Mouse (Mus musculus): ENCODE measurements around the gene Zfp988. TPM values are rescaled to one million over a fixed set of nuclear protein-coding genes. Genes with fewer than 3 reads are reported as not detected.
"Not testable (repeated sequence)": the region's sequence is repeated elsewhere in the genome, so short reads cannot be mapped to it uniquely, and the experiment has no call there.

Gene Zfp988
- polyA plus RNA-seq, 1 experiment from 2014 or later = 0.32 TPM

DNA sequence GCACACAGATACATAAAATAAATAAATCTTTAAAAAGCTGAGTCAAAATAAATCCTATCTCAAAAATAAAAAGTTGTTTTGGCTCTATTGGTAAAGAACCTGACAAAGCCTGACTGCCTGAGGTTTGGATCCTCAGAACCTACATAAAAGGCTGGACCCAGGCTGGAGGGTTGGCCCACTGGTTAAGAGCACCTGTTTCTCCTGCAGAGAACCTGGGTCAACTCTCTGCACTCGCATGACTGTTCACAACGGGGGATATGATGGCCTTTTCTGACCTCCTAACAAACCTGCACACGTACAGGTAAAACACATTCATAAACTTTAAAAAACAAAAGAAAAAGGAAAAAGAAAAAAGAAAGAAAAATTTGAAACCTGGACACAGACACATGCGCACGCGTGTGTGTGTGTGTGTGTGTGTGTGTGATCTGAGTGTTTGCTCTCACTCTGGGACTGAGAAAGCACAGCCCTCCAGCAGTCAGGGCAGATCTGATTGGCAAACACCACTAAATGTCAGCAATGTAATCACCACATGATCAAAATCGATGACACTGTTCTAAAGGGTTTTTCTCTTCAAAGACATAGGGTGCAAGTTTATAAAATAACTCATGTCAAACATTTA lies 34.2 kb downstream of the Zfp988 start:
- 74% methylated on average over 7 of the region's 7 CpGs for WGBS
- H3K9ac ChIP-seq (ENCODE audit: low read depth, low read length); H3K4me1 ChIP-seq (ENCODE audit: control insufficient read depth, insufficient read depth, low read length); H3K36me3 ChIP-seq (ENCODE audit: control insufficient read depth, insufficient read depth, low read length); H3K27me3 ChIP-seq (ENCODE audit: control insufficient read depth, insufficient read depth, low read length); H3K4me3 ChIP-seq (ENCODE audit: low read length); ATAC-seq (ENCODE audit: low FRiP score, low TSS enrichment); H3K4me2 ChIP-seq (replicated peaks; ENCODE audit: low read depth, low read length); H3K27ac ChIP-seq (ENCODE audit: low read depth, low read length): not testable (repeated sequence)
- peaks cover 60% of the 10 kb centered on the region for H3K9me3 ChIP-seq (ENCODE audit: control insufficient read depth, low read length)

GRCm38 (mm10) chr4:147340236-147340635 lies 34.8 kb downstream of the Zfp988 start:
- not testable (repeated sequence) for H3K9ac ChIP-seq (ENCODE audit: low read depth, low read length); H3K27ac ChIP-seq (ENCODE audit: low read depth, low read length); H3K4me1 ChIP-seq (ENCODE audit: control insufficient read depth, insufficient read depth, low read length); ATAC-seq (ENCODE audit: low FRiP score, low TSS enrichment); H3K4me2 ChIP-seq (replicated peaks; ENCODE audit: low read depth, low read length); H3K36me3 ChIP-seq (ENCODE audit: control insufficient read depth, insufficient read depth, low read length); H3K27me3 ChIP-seq (ENCODE audit: control insufficient read depth, insufficient read depth, low read length); H3K4me3 ChIP-seq (ENCODE audit: low read length)
- peaks cover 59% of the 10 kb centered on the region for H3K9me3 ChIP-seq (ENCODE audit: control insufficient read depth, low read length)
- WGBS = 65% methylated on average over 3 of the region's 3 CpGs

DNA sequence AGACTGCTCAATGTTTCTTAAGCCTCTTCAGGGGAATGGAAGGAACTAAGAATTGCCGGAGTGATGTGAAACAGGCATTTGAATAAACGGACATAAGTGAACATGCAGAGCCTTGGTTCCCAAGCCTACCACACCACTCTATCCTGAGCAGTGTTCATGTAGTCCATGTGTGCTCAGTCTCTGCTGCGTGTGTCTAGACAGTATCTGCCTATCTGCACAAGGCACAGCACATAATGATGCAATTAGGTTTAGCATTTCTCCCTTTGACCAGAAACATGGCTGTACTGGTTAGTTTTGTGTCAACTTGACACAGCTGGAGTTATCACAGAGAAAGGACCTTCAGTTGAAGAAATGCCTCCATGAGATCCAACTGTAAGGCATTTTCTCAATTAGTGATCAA lies 35.4 kb downstream of the Zfp988 start:
- H3K4me2 ChIP-seq (replicated peaks; ENCODE audit: low read depth, low read length); H3K4me1 ChIP-seq (ENCODE audit: control insufficient read depth, insufficient read depth, low read length): not testable (repeated sequence)
- WGBS = 91% methylated on average over 3 of the region's 3 CpGs

DNA sequence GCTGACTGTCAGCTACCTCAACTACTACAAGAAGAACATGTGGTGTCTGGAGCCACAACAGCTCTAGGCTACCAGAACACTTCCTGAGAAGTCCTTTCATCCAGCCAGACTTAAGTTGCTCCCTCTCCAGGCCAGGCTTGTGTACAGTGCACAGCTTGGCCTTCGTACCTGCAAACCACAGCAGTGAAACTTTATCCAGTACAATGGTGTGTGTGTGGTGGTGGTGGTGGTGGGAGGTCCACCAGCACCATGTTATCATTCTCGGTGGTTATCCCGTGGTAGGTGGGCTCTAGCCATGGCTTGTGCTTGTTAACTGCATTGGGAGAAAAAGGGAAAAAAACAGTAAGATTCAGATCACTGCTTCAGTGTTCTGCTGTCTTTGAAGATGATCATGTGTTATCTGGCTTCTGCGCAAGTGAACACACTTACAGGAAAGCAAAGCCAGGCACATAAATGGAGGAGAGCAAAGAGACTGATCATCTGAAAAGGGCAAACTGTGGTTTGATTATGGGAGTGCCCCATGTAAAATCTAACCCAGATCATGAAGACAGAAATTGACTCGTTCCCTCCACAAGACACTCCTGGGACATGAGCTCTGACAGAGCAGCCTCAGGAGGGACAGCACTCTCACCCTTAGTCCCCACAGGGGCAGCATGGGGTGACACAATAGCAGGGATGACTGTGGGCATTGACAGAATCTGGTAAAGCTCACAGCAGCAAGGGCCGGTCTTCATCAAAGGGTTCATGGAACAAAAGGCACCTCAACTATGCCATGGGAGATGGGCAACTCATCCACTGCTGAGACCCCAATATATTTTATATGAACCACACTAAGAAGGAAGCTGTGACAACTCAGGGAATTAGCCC lies 37.8 kb downstream of the Zfp988 start:
- H3K27me3 ChIP-seq (ENCODE audit: control insufficient read depth, insufficient read depth, low read length); H3K27ac ChIP-seq (ENCODE audit: low read depth, low read length); H3K9ac ChIP-seq (ENCODE audit: low read depth, low read length); H3K36me3 ChIP-seq (ENCODE audit: control insufficient read depth, insufficient read depth, low read length); H3K4me2 ChIP-seq (replicated peaks; ENCODE audit: low read depth, low read length); H3K4me1 ChIP-seq (ENCODE audit: control insufficient read depth, insufficient read depth, low read length); H3K4me3 ChIP-seq (ENCODE audit: low read length): not testable (repeated sequence)
- H3K9me3 ChIP-seq (ENCODE audit: control insufficient read depth, low read length) = peaks cover 38% of the 10 kb centered on the region
- ATAC-seq (ENCODE audit: low FRiP score, low TSS enrichment) = peak; percentile 86
- 84% methylated on average over 6 of the region's 6 CpGs for WGBS

More for the DNA sequence above, 35.4 kb downstream of the Zfp988 start:
- not testable (repeated sequence) for H3K27ac ChIP-seq (ENCODE audit: low read depth, low read length); H3K9ac ChIP-seq (ENCODE audit: low read depth, low read length); H3K36me3 ChIP-seq (ENCODE audit: control insufficient read depth, insufficient read depth, low read length); H3K4me3 ChIP-seq (ENCODE audit: low read length); ATAC-seq (ENCODE audit: low FRiP score, low TSS enrichment); H3K27me3 ChIP-seq (ENCODE audit: control insufficient read depth, insufficient read depth, low read length)
- peaks cover 53% of the 10 kb centered on the region for H3K9me3 ChIP-seq (ENCODE audit: control insufficient read depth, low read length)

- not testable (repeated sequence) for H3K27ac ChIP-seq (ENCODE audit: low read depth, low read length); H3K27me3 ChIP-seq (ENCODE audit: control insufficient read depth, insufficient read depth, low read length); H3K4me2 ChIP-seq (replicated peaks; ENCODE audit: low read depth, low read length); ATAC-seq (ENCODE audit: low FRiP score, low TSS enrichment); H3K4me3 ChIP-seq (ENCODE audit: low read length); H3K4me1 ChIP-seq (ENCODE audit: control insufficient read depth, insufficient read depth, low read length); H3K9ac ChIP-seq (ENCODE audit: low read depth, low read length); H3K36me3 ChIP-seq (ENCODE audit: control insufficient read depth, insufficient read depth, low read length)
- peaks cover 42% of the 10 kb centered on the region for H3K9me3 ChIP-seq (ENCODE audit: control insufficient read depth, low read length)
- WGBS = 85% methylated on average over 2 of the region's 2 CpGs
These were observed 39.6 kb downstream of the Zfp988 start for GRCm38 (mm10) chr4:147345061-147345554.

DNA sequence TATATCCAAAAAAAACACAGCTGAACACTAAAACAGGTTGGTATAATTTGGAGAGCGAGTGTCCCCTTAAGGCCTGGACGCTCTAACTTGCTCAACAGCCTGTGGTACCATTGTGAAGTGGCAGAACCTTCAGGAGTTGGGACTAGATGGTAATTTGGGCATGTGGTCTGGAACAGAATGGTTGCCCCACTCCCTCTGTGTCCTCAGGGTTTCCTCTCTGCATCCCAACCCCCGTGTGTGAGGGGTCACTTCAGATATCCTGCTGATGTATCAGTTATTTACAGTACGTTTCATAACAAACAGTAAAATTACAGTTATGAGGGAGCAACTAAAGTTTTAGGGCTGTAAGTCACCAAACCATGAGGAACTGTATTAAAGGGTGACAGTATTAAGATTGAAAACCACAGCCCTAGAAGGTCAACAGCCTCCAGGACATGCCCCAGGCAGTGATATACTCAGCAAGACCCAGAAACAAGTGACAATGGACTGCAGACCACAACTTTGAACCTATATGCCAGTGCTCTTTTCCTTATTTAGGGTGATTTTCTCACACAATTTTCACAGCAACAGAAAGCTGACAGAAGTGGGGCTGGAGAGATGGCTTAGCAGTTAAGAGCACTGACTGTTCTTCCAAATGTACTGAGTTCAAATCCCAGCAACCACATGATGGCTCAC lies 41.0 kb downstream of the Zfp988 start:
- not testable (repeated sequence) for H3K27me3 ChIP-seq (ENCODE audit: control insufficient read depth, insufficient read depth, low read length); H3K9ac ChIP-seq (ENCODE audit: low read depth, low read length); H3K4me3 ChIP-seq (ENCODE audit: low read length); ATAC-seq (ENCODE audit: low FRiP score, low TSS enrichment); H3K27ac ChIP-seq (ENCODE audit: low read depth, low read length); H3K36me3 ChIP-seq (ENCODE audit: control insufficient read depth, insufficient read depth, low read length); H3K4me2 ChIP-seq (replicated peaks; ENCODE audit: low read depth, low read length); H3K4me1 ChIP-seq (ENCODE audit: control insufficient read depth, insufficient read depth, low read length)
- peaks cover 49% of the 10 kb centered on the region for H3K9me3 ChIP-seq (ENCODE audit: control insufficient read depth, low read length)
- WGBS = 74% methylated on average over 4 of the region's 4 CpGs

DNA sequence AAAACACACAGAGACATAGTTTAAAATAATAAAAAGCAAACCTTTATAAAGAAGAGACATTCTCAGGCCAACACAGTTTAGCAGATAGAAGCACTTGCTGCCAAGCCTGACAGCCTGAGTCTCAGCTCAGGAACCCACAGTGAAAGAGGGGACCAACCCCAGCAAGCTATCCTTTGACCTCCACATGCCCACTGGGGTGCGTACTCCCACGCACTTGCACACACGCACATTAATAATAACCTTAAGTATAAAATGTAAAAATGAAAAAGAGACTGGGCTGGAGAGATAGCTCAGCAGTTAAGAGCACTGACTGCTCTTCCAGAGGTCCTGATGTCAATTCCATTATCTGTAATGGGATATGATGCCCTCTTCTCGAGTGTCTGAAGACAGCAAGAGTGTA lies 41.8 kb downstream of the Zfp988 start:
- H3K4me3 ChIP-seq (ENCODE audit: low read length); H3K4me2 ChIP-seq (replicated peaks; ENCODE audit: low read depth, low read length); ATAC-seq (ENCODE audit: low FRiP score, low TSS enrichment); H3K36me3 ChIP-seq (ENCODE audit: control insufficient read depth, insufficient read depth, low read length); H3K27me3 ChIP-seq (ENCODE audit: control insufficient read depth, insufficient read depth, low read length); H3K4me1 ChIP-seq (ENCODE audit: control insufficient read depth, insufficient read depth, low read length); H3K9ac ChIP-seq (ENCODE audit: low read depth, low read length); H3K27ac ChIP-seq (ENCODE audit: low read depth, low read length): not testable (repeated sequence)
- peaks cover 49% of the 10 kb centered on the region for H3K9me3 ChIP-seq (ENCODE audit: control insufficient read depth, low read length)
- 57% methylated on average over 4 of the region's 4 CpGs for WGBS

GRCm38 (mm10) chr4:147347880-147348279 lies 42.4 kb downstream of the Zfp988 start:
- not testable (repeated sequence) for H3K36me3 ChIP-seq (ENCODE audit: control insufficient read depth, insufficient read depth, low read length); H3K27ac ChIP-seq (ENCODE audit: low read depth, low read length); H3K4me2 ChIP-seq (replicated peaks; ENCODE audit: low read depth, low read length); H3K4me3 ChIP-seq (ENCODE audit: low read length); H3K9ac ChIP-seq (ENCODE audit: low read depth, low read length); ATAC-seq (ENCODE audit: low FRiP score, low TSS enrichment); H3K4me1 ChIP-seq (ENCODE audit: control insufficient read depth, insufficient read depth, low read length); H3K27me3 ChIP-seq (ENCODE audit: control insufficient read depth, insufficient read depth, low read length)
- WGBS = 75% methylated on average over 1 of the region's 3 CpGs
- peaks cover 49% of the 10 kb centered on the region for H3K9me3 ChIP-seq (ENCODE audit: control insufficient read depth, low read length)

DNA sequence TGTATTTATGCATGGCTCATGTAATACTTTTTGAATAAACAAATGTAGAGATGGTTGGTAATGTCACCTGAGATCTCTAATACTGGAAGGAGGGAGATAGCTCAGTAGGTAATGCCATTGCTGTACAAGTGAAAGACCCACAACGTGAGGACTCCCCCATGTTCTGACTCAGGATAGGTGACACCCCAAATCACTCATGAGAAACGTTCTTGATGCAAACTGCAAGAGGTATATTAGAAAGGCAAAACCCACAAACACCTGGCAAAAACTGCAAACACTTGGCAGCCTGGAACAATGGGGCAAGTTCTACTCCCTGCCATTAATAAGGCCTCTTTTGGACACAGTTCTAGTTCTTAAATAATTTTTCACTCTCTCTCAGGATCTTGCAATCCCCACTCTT lies 42.9 kb downstream of the Zfp988 start:
- not testable (repeated sequence) for H3K9ac ChIP-seq (ENCODE audit: low read depth, low read length); H3K36me3 ChIP-seq (ENCODE audit: control insufficient read depth, insufficient read depth, low read length); H3K4me2 ChIP-seq (replicated peaks; ENCODE audit: low read depth, low read length); ATAC-seq (ENCODE audit: low FRiP score, low TSS enrichment); H3K4me3 ChIP-seq (ENCODE audit: low read length); H3K4me1 ChIP-seq (ENCODE audit: control insufficient read depth, insufficient read depth, low read length); H3K27ac ChIP-seq (ENCODE audit: low read depth, low read length); H3K27me3 ChIP-seq (ENCODE audit: control insufficient read depth, insufficient read depth, low read length)
- peaks cover 44% of the 10 kb centered on the region for H3K9me3 ChIP-seq (ENCODE audit: control insufficient read depth, low read length)
- 76% methylated on average over 2 of the region's 2 CpGs for WGBS
